Mouse (Mus musculus): ENCODE measurements around the gene Serpina3i.

DNA sequence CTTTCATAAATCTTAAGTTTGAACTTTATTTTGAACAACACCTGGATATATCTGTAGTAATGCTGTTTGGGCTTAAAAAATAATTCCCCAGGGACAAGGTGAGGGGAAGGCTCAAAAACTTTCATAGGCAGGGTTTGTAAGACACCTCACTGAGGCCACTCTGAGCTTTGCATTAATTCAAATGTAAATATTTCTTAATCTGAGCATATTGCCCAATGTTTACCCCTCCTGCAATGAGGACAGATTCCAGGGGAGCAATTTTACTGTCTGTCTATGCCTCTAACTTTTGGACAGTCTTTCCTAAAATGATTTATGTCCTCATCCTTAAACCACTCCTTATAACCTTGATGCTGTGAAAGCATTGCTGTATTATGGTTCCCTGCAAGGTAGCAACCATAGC lies 25.4 kb downstream of the Serpina3i start:
- TF ChIP-seq CTCF (IDR thresholded peaks at IDR 0.05; ENCODE audit: insufficient read depth, low read depth, low read length) (no peak), POLR2A (IDR thresholded peaks at IDR 0.05; ENCODE audit: insufficient read depth, low read depth, low read length) (no peak)

Data from olfactory bulb, adult 2 months (tissue).